8 mouse cellular contexts compared by ENCODE assay signal in the genomic region with DNA sequence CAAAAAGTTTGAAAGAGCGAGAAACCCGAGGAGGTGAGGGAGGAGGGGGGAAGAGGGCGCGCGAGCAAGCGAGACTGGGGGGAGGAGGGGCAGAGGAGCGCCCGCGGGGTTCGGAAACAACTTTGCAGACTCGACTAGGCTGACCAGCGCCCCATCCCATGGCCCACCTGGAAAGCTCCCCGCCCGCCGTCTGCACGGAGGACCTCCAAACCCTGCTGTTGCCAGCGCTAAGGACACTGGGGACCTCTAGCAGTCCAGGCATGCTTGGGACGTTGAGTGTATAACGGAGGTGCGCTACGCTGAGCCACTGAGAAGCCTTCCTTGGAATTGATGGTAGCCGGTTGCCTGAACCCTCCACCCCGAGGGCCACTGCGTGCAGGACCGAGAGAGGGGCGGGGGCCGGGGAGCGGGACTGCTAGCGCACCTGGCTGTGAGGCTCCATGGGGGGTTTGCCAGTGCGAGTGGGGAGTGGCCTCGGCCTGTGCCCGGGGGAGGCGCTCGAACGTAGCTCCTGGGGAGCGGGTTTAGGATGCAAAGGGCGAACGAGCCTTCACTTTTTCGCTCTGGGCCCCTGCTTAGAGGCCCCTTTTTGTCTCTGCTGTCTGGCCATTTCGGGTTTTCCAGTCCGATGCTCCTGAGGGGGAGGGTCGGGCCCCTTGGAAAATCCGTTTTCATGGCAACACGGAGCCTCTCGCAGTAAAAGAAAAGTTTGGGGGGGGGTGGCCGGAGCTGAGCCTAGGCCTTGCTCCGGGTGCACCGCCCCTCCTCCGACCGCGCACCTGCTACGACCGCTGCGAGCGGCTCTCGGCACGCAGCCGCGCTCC. TPM values are rescaled to one million over a fixed set of nuclear protein-coding genes. Genes with fewer than 3 reads are reported as not detected.
DNase-seq lines count a peak whose midpoint lies in the region; ATAC-seq and TF ChIP-seq lines count a peak whose summit lies in the region.

No protein-coding gene starts in this region.

- peaks cover 61% of the 10 kb centered on the region for H3K27me3 ChIP-seq in liver, postnatal 0 days (ENCODE audit: insufficient read depth, low read length)
- H3K27me3 ChIP-seq in liver, embryonic 11.5 days (replicated peaks; ENCODE audit: control insufficient read depth, insufficient read depth, low read length): peaks cover 99% of the 10 kb centered on the region
- peaks cover 74% of the 10 kb centered on the region for H3K27me3 ChIP-seq in embryonic facial prominence, embryonic 15.5 days
- H3K27me3 ChIP-seq in limb, embryonic 11.5 days (ENCODE audit: control insufficient read depth, insufficient read depth, low read length): peaks cover 64% of the 10 kb centered on the region
- peaks cover 65% of the 10 kb centered on the region for H3K27me3 ChIP-seq in stomach, embryonic 15.5 days (replicated peaks)

- 24% methylated on average over 32 of the region's 59 CpGs for WGBS in liver, postnatal 0 days (ENCODE audit: insufficient replicate concordance)
- 21% methylated on average over 43 of the region's 59 CpGs for WGBS in liver, embryonic 11.5 days
- 26% methylated on average over 55 of the region's 59 CpGs for WGBS in embryonic facial prominence, embryonic 15.5 days
- WGBS in limb, embryonic 11.5 days: 21% methylated on average over 33 of the region's 59 CpGs
- WGBS in stomach, embryonic 15.5 days: 20% methylated on average over 56 of the region's 59 CpGs

- H3K36me3 ChIP-seq in liver, postnatal 0 days (replicated peaks; ENCODE audit: insufficient read depth, low read length): no peaks in the 10 kb centered on the region
- H3K36me3 ChIP-seq in liver, embryonic 11.5 days (ENCODE audit: control insufficient read depth, insufficient read depth, low read length): no peaks in the 10 kb centered on the region
- H3K36me3 ChIP-seq in embryonic facial prominence, embryonic 15.5 days: no peaks in the 10 kb centered on the region
- no peaks in the 10 kb centered on the region for H3K36me3 ChIP-seq in limb, embryonic 11.5 days (ENCODE audit: control insufficient read depth, insufficient read depth, low read length)
- H3K36me3 ChIP-seq in stomach, embryonic 15.5 days: no peaks in the 10 kb centered on the region

- H3K4me3 ChIP-seq in liver, postnatal 0 days (ENCODE audit: low read depth, low read length): no peak overlapping the region
- H3K4me3 ChIP-seq in liver, embryonic 11.5 days (ENCODE audit: low read depth, low read length): no peak overlapping the region
- H3K4me3 ChIP-seq in embryonic facial prominence, embryonic 15.5 days (replicated peaks): peak overlapping the region; percentile 44
- H3K4me3 ChIP-seq in limb, embryonic 11.5 days (ENCODE audit: low read depth, low read length): no peak overlapping the region; the same call in 1 of the 2 replicates
- peak overlapping the region; percentile 43 for H3K4me3 ChIP-seq in stomach, embryonic 15.5 days (replicated peaks)

- H3K4me1 ChIP-seq in liver, postnatal 0 days (ENCODE audit: insufficient read depth): no peaks in the 10 kb centered on the region
- H3K4me1 ChIP-seq in liver, embryonic 11.5 days (replicated peaks; ENCODE audit: control insufficient read depth, insufficient read depth, low read length): no peaks in the 10 kb centered on the region
- peaks cover 20% of the 10 kb centered on the region for H3K4me1 ChIP-seq in embryonic facial prominence, embryonic 15.5 days
- no peaks in the 10 kb centered on the region for H3K4me1 ChIP-seq in limb, embryonic 11.5 days (ENCODE audit: control insufficient read depth, insufficient read depth, low read length)
- no peaks in the 10 kb centered on the region for H3K4me1 ChIP-seq in stomach, embryonic 15.5 days

- DNase-seq in liver, postnatal 0 days: no peak
- no peak for DNase-seq in liver, embryonic 11.5 days (ENCODE audit: low spot score)
- DNase-seq in limb, embryonic 11.5 days (ENCODE audit: low spot score): peak; percentile 35
- DNase-seq in ovary, adult 18-20 months (ENCODE audit: low spot score): no peak
- no peak for DNase-seq in cerebellum, adult 9-11 months
- DNase-seq in layer of hippocampus, postnatal 25 days (ENCODE audit: extremely low spot score in 1 of 2, low spot score in 1 of 2): no peak

- H3K27ac ChIP-seq in liver, postnatal 0 days (ENCODE audit: low read depth): no peak overlapping the region
- H3K27ac ChIP-seq in liver, embryonic 11.5 days (ENCODE audit: low read depth, low read length): no peak overlapping the region
- H3K27ac ChIP-seq in embryonic facial prominence, embryonic 15.5 days (replicated peaks): no peak overlapping the region
- no peak overlapping the region for H3K27ac ChIP-seq in limb, embryonic 11.5 days (replicated peaks; ENCODE audit: low read depth, low read length)
- H3K27ac ChIP-seq in stomach, embryonic 15.5 days: no peak overlapping the region

- no peak for TF ChIP-seq CTCF in liver, postnatal 0 days (IDR thresholded peaks at IDR 0.05; ENCODE audit: low read depth)

- H3K9ac ChIP-seq in liver, postnatal 0 days (replicated peaks): no peak overlapping the region
- no peak overlapping the region for H3K9ac ChIP-seq in liver, embryonic 11.5 days (ENCODE audit: low read depth, low read length)
- no peak overlapping the region for H3K9ac ChIP-seq in embryonic facial prominence, embryonic 15.5 days
- H3K9ac ChIP-seq in limb, embryonic 11.5 days (ENCODE audit: low read length): no peak overlapping the region
- no peak overlapping the region for H3K9ac ChIP-seq in stomach, embryonic 15.5 days

- H3K4me2 ChIP-seq in liver, postnatal 0 days (ENCODE audit: low read depth, low read length): 0 out of 2 replicates have a peak overlapping the region, but pooled peaks have one; percentile 9
- H3K4me2 ChIP-seq in liver, embryonic 11.5 days: no peak overlapping the region
- H3K4me2 ChIP-seq in embryonic facial prominence, embryonic 15.5 days (replicated peaks): peak overlapping the region; percentile 70
- peak overlapping the region; percentile 24 for H3K4me2 ChIP-seq in limb, embryonic 11.5 days (ENCODE audit: low read depth, severe bottlenecking)
- peak overlapping the region; percentile 82 for H3K4me2 ChIP-seq in stomach, embryonic 15.5 days

- TF ChIP-seq EP300 in liver, postnatal 0 days (IDR thresholded peaks at IDR 0.05; ENCODE audit: low read depth): no peak

- no peaks in the 10 kb centered on the region for H3K9me3 ChIP-seq in liver, postnatal 0 days (ENCODE audit: low read length)
- no peaks in the 10 kb centered on the region for H3K9me3 ChIP-seq in liver, embryonic 11.5 days (ENCODE audit: control insufficient read depth, low read length)
- no peaks in the 10 kb centered on the region for H3K9me3 ChIP-seq in embryonic facial prominence, embryonic 15.5 days (replicated peaks)
- 0 out of 2 replicates have a peak, but pooled peaks cover 3% of the 10 kb centered on the region for H3K9me3 ChIP-seq in limb, embryonic 11.5 days (ENCODE audit: control insufficient read depth, low read length)
- no peaks in the 10 kb centered on the region for H3K9me3 ChIP-seq in stomach, embryonic 15.5 days

- no peak for ATAC-seq in liver, postnatal 0 days
- no peak for ATAC-seq in liver, embryonic 11.5 days (replicated peaks; ENCODE audit: low FRiP score)
- ATAC-seq in embryonic facial prominence, embryonic 15.5 days (ENCODE audit: insufficient number of reproducible peaks, low FRiP score, low TSS enrichment, low read depth): no peak
- ATAC-seq in limb, embryonic 11.5 days (ENCODE audit: insufficient number of reproducible peaks, low FRiP score, low TSS enrichment, low read depth): no peak
- ATAC-seq in stomach, embryonic 15.5 days (ENCODE audit: insufficient read depth, low FRiP score, low read depth): no peak

RNA-seq across cellular contexts. Expression of gene Sox3, which starts 0.7 kb away (rescaled TPM):
- polyA plus RNA-seq in liver, postnatal 0 days (2015; fragmentation: Nextera tagmentation; extraction: Ambion mirVana): not detected in 2 replicates
- polyA plus RNA-seq in liver, embryonic 11.5 days (2014; fragmentation: Nextera tagmentation; extraction: Ambion mirVana): not detected in 2 replicates
- polyA plus RNA-seq in embryonic facial prominence, embryonic 15.5 days (2015; fragmentation: Nextera tagmentation; extraction: Ambion mirVana): 0.11 TPM in 1 of 2 replicates, not detected in the other
- polyA plus RNA-seq in limb, embryonic 11.5 days (2014; fragmentation: Nextera tagmentation; extraction: Ambion mirVana): 0.14 TPM in 1 of 2 replicates, not detected in the other
- polyA plus RNA-seq in stomach, embryonic 15.5 days (2015; fragmentation: Nextera tagmentation; extraction: Ambion mirVana): 0.18 TPM in 1 of 2 replicates, not detected in the other
- total RNA-seq in layer of hippocampus, postnatal 25 days (2021): 1 to 10 TPM; 2.2 TPM

Comparison
In these comparisons a context has a peak if more than half of its experiments do, and no peak if none do; other contexts are left out.
1. H3K4me3 ChIP-seq: peak in embryonic facial prominence, embryonic 15.5 days (single experiment) and stomach, embryonic 15.5 days (single experiment); none in liver, postnatal 0 days (single experiment), liver, embryonic 11.5 days (single experiment) and limb, embryonic 11.5 days (single experiment).